Mouse (Mus musculus) liver (tissue): ENCODE data around the gene H2-K1.
"Not testable (repeated sequence)": the region's sequence is repeated elsewhere in the genome, so short reads cannot be mapped to it uniquely, and the experiment has no call there.

ENCODE experiments used
- DNase-seq: peaks from one replicate; pipeline ENCODE4 v3.0.0-alpha.2; 2020; ENCODE audit warnings: mixed read lengths

H2-K1 gene

DNA sequence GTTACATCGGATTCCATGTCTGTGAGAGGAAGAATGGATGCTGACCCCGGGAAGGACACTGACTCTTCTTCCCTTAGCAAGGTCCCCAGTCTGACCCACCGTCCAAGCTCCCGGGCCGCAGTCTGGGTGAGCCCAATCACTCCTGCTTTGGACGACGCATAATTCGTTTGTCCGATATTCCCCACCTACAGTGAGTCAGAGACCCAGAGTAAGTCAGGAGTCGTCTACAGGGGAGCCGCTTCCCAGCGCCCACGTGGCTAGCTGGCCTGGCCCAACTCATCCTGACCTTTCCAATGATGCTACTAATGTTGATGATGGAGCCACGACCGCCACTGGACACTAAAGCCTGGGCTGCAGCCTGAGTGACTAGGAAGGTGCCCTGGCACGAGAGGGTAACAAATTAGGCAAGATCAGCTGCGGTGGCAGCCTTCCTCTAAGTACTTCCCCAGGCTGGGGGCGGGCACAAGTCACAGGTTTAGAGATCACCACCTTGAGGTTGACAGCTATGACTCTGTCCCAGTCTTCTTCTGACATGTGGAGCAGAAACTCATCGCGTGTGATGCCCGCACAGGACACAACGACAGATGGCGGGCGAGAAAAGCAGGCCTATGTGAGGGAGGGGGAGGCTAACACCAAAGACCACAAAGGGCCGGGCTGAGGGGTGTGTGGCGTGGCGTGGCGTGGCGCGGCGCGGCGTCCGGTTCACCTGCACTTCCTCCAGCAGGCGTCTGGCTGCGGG lies 26.9 kb upstream of the H2-K1 start:
- peak; percentile 53 for DNase-seq

DNA sequence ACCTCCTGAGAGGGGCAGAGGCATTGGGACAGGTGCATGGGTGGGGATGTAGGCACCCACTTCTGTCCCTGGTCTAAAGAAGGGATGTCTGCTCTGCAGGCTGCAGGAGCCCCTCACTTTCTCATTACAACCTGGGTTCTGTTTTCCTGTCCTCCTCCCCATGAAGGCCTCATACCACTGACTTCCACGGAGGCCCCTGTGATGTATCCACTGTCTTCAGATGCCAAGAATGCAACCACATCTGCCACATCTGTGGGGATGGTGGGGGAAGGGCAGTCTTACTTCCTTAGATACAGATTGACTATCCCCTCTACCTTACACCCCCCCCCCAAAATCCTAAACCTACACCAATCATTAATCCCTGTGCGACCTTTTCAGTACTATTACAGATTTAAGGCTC lies 26.1 kb upstream of the H2-K1 start:
- DNase-seq, result no peak

DNA sequence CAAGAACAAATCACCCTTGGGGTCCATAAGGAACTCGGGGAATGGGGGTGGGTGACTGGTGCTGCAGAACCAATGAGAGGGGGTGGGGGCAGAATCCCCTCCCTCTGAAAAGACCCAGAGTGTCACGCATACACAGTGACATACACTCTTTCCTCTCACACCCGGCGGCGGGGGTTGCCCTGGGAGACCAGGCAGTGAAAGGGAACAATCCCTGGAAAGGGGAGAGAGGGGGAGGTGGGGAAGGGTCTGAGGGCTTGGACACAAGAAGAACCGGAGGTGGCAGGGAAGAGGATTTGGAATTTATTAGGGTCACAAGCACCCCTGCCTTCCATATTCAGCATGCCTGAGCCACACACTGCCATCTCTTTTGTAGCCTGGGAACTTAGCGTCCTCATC lies 25.6 kb upstream of the H2-K1 start:
- DNase-seq, result no peak

DNA sequence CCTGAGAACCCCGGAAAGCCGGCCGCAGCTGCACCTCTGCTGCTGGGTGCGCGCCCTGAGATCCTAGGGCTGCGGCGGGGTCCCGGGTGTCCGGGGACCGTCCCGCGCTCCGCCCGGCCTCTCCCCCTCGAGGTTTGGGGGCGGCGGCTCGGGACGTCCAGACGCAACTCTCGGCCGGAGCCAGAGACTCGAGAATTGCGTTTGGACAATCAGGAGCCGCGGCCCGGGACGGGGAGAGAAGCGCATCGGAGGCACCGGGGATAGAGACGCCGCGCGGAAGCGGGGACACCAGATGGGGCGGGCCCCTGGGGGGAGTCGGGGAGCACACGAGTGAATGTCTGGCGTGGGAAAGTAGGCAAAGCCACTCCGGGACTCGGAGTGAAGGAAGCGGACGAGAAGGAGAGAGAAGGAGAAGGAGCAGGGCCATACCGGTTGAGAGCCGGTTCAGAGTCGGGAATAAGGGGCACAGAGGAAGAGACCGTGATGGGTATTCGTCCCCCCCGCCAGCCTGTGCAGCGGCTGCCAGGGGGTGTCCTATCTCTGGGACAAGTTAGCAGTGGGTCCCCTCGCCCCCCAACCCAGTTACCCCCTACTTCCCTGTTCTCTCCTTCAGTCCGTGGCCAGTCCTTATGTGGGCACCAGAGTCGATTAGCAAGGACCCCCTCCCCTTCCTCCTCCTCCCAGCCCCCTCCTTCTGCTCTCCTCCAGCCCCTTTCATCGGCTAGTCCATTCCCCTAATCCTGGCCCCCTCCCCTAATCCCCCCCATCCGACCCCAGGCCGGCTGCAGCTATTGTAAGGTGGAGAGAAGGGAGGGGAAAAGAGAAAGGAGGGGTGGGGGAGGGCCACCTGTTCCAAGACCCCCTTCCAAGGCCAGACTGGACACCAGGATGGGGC lies 25.0 kb upstream of the H2-K1 start:
- peak; percentile 34 for DNase-seq

DNA sequence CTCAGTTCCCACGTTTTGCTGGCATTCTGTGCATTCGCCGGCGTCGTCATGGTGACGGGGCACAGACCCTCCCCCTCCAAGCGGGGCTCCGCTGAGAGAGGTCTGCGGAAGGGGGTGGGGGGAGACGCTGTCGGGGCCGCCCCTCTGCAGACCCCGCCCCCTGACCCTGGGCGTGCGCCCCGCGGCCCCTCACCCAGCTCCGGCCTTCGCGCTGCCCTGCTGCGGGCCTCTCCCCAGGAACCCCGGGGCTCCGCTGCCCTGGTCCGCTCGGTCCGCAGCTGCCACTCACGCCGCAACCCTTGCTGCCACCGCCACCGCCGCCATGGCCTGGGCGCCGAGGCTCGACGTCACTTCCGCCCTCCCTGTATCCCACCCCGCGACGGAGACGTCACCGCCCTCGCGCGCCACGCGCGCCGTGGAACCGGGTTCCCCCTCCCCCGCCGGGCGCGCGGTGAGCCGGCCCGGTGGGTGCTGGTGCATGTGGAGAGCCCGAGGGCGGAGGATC lies 24.2 kb upstream of the H2-K1 start, which contains the start of gene Ring1:
Gene Ring1, minus strand, starts transcription at position 364 of the 505 bp plus-strand sequence.
- peak; percentile 82 for DNase-seq

DNA sequence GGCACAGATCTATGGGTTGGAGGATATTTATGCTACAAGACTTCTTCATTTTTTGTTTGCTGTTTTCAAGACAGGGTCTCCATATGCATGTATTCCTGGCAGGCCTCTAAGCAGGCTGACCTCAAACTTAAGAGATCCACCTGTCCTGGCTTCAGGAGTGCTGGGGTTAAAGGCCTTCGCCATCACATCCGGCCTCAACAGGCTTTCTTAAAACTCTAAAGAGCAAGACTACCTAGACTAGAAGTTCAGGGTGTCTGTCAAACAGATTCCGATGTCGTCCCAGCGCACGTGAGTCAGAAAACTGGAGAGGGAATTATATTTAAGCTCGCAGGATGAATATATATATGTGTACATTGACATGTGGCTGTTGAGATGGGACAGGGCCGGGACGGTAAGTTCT lies 23.5 kb upstream of the H2-K1 start:
- DNase-seq, result no peak

DNA sequence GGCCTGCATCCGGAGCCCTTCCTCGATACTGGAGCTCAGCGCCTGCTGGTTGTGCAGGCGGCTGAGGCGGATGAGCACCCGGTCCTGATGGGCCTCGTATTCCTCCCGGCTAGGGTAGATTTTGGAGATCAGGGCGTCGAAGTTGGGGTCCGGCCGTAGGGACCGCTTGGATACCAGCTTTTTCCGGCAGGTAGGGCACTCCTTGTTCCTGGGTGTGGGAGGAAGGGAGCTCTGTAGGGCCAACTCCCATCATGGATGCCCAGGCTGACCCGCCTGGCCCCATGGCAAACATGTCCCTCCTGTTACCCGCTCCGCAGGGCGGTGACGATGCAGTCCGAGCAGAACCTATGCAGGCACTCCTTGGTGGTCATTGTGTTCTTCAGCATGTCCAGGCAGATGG lies 22.8 kb upstream of the H2-K1 start:
- DNase-seq, result no peak

DNA sequence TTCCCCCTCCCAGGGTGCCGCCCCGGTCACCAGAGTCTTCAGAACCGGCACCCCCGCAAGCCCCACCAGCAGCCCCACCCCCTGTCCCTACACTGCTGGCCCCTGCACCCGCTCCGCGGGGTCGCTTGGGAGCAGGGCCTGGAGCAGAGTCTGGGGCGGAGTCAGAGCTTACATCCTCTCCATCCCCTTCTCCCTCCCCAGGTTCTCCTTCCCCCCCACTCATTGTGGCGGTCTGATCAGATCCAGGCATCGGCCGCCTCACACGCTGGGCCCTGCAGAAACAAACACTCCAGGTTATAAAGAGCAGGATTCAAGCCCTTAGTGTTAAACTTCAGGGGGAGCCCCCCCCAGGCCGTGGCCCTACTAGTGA lies 22.3 kb upstream of the H2-K1 start:
- no peak for DNase-seq

DNA sequence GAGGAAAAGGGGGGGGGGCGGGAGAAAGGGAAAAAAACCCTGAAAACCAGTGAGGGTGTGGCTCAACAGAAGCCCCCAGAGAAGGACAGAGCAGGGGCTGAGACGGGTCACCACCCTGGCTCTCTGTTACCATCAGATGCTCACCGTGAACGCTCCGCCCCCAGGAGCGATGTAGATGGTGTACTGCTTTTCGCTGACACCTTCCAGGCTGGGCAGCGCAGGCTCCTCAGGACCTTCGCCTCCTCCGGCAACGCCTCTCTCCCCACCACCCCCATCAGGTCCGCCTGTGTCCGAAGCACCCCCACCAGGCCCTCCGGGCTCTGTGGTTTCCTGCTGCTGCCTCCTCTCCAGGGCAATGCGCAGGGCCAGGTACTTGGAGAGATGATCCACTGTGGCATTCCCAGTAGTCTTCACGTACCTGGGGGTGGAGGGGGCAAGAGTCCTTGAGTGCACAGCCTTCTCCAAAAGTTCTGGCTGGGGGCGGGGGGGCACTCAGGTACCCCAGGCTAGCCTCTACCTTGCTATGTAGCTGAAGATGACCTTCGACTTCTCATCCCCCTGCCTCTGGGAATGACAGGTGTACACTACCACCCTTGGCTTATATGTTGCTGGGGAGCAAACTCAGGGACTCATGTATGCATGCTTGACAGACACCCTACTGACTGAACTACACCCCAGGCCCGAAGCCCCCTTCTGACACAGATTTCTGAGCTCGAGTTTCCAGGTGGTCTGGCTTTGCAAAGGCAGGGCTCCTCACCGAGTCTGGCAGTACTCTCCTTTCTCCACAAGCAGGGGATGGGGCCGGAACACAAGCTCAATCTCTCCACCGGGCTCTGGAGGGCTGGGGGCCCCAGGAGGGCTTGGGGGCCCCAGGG lies 21.6 kb upstream of the H2-K1 start:
- no peak for DNase-seq

DNA sequence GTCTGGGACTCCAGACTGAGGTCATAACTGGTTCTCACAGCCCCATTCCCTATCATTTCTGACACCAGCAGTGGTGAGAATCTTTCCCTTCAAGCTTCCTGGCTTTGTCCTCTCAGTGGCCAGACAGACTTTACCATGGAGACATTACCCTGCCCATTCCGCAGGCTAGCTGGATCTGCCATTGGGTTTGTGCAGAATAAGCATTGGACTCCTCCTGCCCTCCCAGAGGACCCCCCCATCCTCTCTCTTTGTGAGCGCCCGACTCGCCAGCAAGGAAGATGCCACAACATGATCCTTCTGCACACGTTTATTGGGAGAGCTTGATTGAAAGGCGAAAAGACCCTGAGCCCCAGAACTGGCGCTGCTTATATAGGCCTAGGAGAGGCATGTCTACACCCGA lies 13.3 kb upstream of the H2-K1 start:
- no peak for DNase-seq

DNA sequence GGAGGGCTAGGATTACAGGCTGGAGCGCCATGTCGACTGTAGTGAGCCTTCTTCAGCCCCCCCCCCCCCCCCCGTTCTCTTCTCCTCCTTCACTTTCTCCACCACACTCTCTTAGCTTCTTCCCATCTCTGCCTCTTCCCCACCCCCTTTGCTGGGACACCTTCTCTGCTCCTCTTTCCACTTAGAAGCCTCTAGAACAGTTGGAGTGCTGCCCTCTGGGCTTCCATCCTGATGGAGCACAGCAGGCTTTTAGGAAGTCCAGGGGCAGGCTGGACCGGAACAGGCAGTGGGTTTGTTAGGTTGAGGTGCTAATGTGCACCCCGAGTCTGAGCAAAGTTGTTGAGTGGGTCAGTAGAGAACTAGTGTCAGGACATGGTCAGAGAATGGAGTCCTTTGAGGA lies 10.0 kb upstream of the H2-K1 start:
- no peak for DNase-seq

DNA sequence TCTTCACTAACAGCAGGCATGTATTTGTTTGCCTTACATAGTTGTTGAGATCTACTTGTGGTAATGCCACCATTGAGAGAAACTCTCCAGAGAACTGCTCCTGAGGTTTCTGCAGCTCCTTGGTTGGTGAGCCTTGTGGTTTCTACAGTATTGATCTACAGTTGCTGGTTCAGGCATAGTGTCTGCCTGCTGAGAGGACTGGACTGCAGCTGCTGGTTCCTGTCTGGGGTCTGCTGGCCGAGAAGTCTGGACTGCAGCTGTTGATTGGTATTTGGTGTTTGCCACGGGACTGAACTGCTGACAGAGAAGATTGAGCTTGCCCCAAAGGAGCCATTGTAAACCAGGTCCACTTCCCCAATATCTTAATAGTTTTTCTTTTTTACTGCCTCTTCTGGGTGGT lies 6.4 kb upstream of the H2-K1 start:
- DNase-seq, result no peak

DNA sequence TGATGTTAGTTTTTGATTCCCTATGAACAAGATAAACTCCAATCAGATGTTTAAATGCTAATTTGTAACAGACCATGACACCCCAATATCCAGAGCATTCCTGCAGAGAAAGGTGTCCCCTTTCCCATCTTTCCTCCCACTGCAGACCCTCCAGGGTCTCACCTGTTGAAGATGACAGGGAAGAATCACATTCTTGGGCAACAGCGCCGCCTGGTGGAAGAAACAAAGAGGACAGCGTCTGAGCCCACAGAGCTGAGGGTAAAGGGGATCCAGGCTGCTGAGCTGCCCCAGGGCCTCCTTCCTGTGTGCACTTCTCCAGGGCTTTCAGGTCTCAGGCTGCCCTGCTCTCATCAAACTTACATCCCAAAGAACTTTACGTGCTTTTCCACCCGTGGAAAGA lies 3.3 kb upstream of the H2-K1 start:
- DNase-seq, result peak; percentile 55

DNA sequence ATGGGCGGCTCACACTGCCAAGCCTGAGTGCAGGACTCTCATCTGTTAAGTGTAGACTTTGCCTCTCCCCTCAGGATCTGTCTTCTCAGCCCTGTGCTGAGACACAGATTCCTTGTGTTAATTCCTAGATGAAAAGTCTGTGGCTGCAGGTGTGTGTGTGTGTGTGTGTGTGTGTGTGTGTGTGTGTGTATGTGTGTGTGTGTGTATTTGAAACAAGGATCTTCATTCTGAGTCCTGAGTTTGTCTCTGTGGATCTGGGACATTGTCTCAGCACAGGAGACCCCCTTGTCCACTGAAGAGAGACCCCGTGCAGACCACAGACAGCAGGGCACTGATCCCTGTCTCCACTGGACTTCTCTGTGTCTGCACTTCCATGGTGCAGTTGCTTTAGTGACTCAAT lies 649 bp upstream of the H2-K1 start:
- not testable (repeated sequence) for DNase-seq

DNA sequence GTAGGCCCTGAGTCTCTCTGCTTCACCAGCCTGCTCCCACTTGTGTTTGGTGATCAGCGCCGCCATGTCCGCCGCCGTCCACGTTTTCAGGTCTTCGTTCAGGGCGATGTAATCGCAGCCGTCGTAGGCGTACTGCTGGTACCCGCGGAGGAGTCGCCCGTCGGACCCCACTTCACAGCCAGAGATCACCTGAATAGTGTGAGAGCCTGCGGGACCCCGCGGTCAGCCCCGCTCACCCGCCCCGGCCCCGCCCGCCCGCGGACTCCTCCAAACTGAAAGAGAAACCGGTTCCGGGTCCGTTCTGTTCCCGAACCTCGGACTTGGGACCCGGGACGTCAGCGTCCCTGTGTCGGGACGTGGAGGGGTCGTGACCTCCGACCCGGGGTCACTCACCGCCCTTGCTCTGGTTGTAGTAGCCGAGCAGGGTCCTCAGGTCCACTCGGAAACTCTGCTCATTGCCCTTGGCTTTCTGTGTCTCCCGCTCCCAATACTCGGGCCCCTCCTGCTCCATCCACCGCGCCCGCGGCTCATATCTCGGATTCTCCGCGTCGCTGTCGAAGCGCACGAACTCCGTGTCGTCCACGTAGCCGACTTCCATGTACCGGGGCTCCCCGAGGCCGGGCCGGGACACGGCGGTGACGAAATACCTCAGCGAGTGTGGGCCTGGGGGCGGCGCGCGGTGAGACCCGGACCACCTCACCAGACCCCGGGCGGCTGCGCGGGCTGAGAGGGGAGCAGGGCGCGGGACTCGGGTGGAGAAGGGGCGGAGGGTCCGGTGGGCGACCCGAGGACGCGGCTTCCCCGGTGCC lies 602 bp downstream of the H2-K1 start:
- peak; percentile 26 for DNase-seq

DNA sequence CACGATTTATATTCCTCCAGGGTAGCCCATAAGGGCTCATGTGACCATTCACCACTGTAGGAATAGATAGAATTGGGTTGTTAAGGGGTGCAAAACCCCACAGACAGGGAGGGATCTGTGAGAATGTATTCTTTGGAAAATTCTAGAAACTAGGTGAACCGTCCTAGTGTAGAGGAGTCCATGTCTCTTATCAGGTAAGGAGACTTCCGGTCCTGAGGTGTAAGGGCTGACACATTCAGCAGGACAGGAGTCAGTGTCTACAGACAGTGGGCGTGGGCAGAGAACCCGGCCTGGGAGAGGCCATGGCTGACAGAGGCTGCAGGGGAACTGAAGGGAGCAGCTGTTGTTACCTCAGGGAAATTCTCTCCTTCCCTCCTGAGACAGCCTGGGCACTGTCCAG lies 1.4 kb downstream of the H2-K1 start:
- not testable (repeated sequence) for DNase-seq

DNA sequence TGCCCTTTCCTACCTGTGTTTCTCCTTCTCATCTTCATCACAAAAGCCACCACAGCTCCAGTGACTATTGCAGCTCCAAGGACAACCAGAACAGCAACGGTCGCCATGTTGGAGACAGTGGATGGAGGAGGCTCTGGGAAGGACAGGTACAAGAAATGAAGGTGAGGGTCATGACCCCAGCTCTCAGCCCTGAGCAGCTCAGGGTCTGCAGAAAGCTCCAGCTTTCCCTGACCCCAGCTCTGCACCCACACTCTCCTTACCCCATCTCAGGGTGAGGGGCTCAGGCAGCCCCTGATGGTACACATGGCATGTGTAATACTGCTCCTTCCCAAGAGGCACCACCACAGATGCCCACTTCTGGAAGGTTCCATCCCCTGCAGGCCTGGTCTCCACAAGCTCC lies 3.1 kb downstream of the H2-K1 start:
- not testable (repeated sequence) for DNase-seq

DNA sequence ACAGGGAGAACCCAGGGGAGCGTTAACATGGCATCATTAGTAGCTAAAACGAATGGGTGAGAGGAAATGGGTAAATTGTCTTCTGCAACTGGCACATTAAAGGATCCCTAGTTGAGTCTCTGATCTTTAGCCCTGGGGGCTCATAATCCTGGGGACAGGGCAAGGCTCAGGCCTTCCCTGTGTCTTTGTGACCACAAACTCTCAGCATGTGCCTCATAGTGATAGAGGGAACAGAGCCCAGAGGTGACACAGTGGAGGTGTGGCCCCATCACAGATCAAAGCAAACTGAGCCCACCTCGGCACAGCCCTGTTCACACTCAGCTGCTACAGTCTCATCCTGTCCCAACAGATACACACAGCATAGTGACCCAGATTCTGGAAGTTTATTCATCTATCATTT lies 4.5 kb downstream of the H2-K1 start:
- no peak for DNase-seq

DNA sequence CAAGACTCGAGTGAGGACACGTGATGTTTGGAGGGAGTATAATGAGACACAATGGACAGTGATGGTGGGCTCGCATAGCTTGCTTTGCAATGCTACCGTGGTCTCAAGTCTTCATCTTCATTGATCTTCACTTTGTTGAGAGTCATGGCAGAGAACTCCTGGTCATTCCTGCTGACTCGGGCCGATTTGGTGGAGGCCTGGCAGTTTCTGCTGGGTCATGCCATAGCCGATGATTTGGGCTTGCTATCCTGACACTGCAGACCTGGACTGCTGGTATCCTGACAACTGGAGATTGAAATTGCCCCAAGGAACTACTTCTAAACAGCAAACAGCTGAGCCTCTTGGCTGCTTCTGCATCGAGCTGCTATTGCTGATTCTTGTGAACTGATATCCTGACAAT lies 5.2 kb downstream of the H2-K1 start:
- no peak for DNase-seq

DNA sequence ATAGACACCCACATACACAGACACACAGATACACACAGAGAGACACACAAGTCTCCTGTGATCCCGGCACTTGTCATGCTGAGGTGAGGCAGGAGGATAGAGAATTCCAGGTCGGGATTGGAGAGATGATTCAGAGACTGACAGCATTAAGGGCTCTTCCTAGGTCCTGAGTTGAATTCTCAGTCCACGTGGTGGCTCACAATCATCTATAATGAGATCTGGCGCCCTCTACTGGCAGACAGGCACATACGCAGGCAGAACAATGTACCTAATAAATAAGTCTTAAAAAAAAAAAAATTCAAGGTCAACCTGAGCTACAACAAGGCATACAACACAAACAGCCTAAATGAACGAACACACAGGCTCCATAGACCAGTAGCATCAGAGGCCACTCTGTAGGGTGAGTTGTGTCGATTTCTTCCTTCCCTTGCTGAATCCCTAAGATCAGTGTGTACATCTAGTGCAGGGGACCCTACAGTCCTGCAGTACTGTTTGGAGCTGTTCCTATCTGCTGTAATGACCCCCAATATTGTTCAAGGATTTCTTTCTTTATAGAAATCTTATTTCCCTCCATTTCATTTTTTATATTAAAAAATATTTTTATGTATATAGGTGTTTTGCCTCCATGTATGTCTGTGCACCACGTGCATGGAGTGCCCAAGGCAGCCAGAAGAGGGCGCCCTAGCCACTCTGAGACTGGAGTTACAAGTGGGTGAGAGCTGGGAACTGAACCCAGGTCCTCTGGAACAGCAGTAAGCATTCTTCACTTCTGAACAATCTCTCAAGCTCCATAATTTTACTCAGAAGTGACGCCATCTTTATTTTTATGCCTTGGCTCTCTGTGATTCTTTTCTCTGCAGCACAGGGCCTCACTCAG lies 8.1 kb downstream of the H2-K1 start:
- DNase-seq, result peak; percentile 65

DNA sequence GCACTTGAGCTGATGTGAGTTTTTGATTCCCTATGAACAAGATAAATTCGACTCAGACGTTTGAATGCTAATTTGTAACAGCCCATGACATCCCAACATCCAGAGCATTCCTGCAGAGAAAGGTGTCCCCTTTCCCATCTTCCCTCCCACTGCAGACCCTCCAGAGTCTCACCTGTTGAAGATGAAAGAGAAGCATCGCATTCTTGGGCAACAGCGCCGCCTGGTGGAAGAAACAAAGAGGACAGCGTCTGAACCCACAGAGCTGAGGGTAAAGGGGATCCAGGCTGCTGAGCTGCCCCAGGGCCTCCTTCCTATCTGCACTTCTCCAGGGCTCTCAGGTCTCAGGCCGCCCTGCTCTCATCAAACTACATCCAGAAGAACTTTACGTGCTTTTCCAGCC lies 18.0 kb downstream of the H2-K1 start:
- DNase-seq, result peak; percentile 75
